Mouse (Mus musculus): Measurements from ENCODE around the gene Luc7l3. TPM values are rescaled to one million over a fixed set of nuclear protein-coding genes. Genes with fewer than 3 reads are reported as not detected.

The Luc7l3 gene
- polyA plus RNA-seq, 1 experiment: 5.2 TPM

- H3K4me3 ChIP-seq (replicated peaks): peak overlapping the region; percentile 15
- H3K27me3 ChIP-seq (ENCODE audit: control insufficient read depth): no peaks in the 10 kb centered on the region
- peaks cover 74% of the 10 kb centered on the region for H3K36me3 ChIP-seq (ENCODE audit: control insufficient read depth)
- H3K9me3 ChIP-seq (ENCODE audit: control insufficient read depth, low read length): no peaks in the 10 kb centered on the region
- TF ChIP-seq TAL1 (IDR thresholded peaks at IDR 0.05; ENCODE audit: low read length) (no peak), GATA1 (IDR thresholded peaks at IDR 0.05; ENCODE audit: low read length) (no peak)
- H3K4me1 ChIP-seq (ENCODE audit: control insufficient read depth): peaks cover 79% of the 10 kb centered on the region
Measured at GRCm38 (mm10) chr11:94317515-94317914, 4.3 kb downstream of the Luc7l3 start.

DNA sequence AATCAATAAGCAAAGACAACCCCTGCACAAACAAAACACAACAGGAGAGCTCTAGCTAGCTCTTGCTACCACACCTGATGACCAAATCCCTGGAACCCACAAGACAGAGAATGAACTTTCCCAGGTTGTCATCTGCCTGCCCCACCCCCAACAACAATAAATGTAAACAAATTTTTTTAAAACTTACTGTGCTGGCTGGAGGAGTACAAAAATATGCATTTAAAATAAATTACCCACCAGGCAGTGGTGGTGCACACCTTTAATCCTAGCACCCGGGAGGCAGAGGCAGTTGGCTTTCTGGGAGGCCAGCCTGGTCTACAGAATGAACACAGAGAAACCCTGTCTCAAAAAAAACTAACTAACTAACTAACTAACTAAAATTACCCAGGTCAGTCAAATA lies 4.8 kb downstream of the Luc7l3 start:
- TF ChIP-seq GATA1 (IDR thresholded peaks at IDR 0.05; ENCODE audit: low read length): no peak
- no peak for TF ChIP-seq TAL1 (IDR thresholded peaks at IDR 0.05; ENCODE audit: low read length)
- H3K36me3 ChIP-seq (ENCODE audit: control insufficient read depth): peaks cover 77% of the 10 kb centered on the region
- H3K27me3 ChIP-seq (ENCODE audit: control insufficient read depth): no peaks in the 10 kb centered on the region
- H3K4me3 ChIP-seq (replicated peaks): no peak overlapping the region
- H3K9me3 ChIP-seq (ENCODE audit: control insufficient read depth, low read length): no peaks in the 10 kb centered on the region
- peaks cover 77% of the 10 kb centered on the region for H3K4me1 ChIP-seq (ENCODE audit: control insufficient read depth)

GRCm38 (mm10) chr11:94316528-94316927 lies 5.3 kb downstream of the Luc7l3 start:
- Histone ChIP-seq H3K27me3 (ENCODE audit: control insufficient read depth) (no peaks in the 10 kb centered on the region), H3K4me3 (replicated peaks) (no peak overlapping the region), H3K4me1 (ENCODE audit: control insufficient read depth) (peaks cover 80% of the 10 kb centered on the region), H3K36me3 (ENCODE audit: control insufficient read depth) (peaks cover 77% of the 10 kb centered on the region), H3K9me3 (ENCODE audit: control insufficient read depth, low read length) (no peaks in the 10 kb centered on the region)
- no peak for TF ChIP-seq TAL1 (IDR thresholded peaks at IDR 0.05; ENCODE audit: low read length)
- TF ChIP-seq GATA1 (IDR thresholded peaks at IDR 0.05; ENCODE audit: low read length): no peak

DNA sequence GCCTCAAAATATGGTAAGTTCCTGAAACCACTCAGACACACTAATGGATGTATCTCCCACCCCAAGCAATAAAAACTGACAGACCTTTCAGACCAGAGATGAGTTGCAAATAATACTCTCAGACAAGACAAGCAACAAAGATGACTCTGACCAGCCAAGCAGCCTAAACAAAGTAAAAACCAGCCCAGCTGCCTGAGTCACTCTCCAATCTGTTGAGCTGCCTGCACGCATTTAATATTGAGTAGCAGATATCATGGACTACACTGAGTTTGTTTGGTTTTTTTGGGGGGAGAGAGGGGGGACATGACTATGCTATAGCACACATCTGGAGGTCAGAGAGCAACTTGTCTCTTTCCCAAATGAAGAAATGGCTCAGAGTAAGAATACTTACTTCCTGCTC lies 6.5 kb downstream of the Luc7l3 start:
- Histone ChIP-seq H3K4me3 (replicated peaks) (no peak overlapping the region), H3K4me1 (ENCODE audit: control insufficient read depth) (peaks cover 87% of the 10 kb centered on the region), H3K9me3 (ENCODE audit: control insufficient read depth, low read length) (no peaks in the 10 kb centered on the region), H3K27me3 (ENCODE audit: control insufficient read depth) (no peaks in the 10 kb centered on the region), H3K36me3 (ENCODE audit: control insufficient read depth) (peaks cover 88% of the 10 kb centered on the region)
- no peak for TF ChIP-seq GATA1 (IDR thresholded peaks at IDR 0.05; ENCODE audit: low read length)
- TF ChIP-seq TAL1 (IDR thresholded peaks at IDR 0.05; ENCODE audit: low read length): no peak

DNA sequence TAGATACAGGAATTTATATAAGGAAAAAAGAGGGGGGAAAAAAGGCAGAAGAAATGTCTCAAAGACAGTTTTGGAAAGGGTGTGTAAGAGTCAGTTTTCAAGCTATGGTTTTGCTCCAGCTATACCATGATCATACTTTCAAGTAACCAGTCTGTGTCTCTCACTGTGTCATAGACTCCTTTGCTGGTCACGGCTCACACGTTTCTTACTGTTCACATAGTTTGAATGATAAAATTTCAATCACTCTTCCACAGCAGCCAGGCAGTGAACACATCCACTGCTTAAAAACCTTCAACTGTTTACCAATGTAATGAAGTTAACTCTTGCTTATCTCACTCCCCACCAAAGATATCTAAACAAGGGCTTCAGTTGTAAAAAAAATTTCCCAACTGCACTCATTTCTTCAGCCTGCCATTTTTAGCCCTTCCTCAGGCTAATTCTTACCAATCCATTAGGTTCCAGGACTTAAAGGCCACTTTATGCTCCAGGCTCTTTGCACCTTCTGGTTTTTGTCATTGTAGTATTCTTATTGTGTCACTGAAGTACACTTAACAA lies 7.6 kb downstream of the Luc7l3 start:
- no peaks in the 10 kb centered on the region for H3K27me3 ChIP-seq (ENCODE audit: control insufficient read depth)
- no peak overlapping the region for H3K4me3 ChIP-seq (replicated peaks)
- no peak for TF ChIP-seq TAL1 (IDR thresholded peaks at IDR 0.05; ENCODE audit: low read length)
- TF ChIP-seq GATA1 (IDR thresholded peaks at IDR 0.05; ENCODE audit: low read length): no peak
- no peaks in the 10 kb centered on the region for H3K9me3 ChIP-seq (ENCODE audit: control insufficient read depth, low read length)
- H3K4me1 ChIP-seq (ENCODE audit: control insufficient read depth): peaks cover 77% of the 10 kb centered on the region
- H3K36me3 ChIP-seq (ENCODE audit: control insufficient read depth): peaks cover 88% of the 10 kb centered on the region

GRCm38 (mm10) chr11:94312733-94313132 lies 9.1 kb downstream of the Luc7l3 start:
- H3K4me1 ChIP-seq (ENCODE audit: control insufficient read depth): peaks cover 62% of the 10 kb centered on the region
- H3K4me3 ChIP-seq (replicated peaks): no peak overlapping the region
- no peaks in the 10 kb centered on the region for H3K9me3 ChIP-seq (ENCODE audit: control insufficient read depth, low read length)
- TF ChIP-seq TAL1 (IDR thresholded peaks at IDR 0.05; ENCODE audit: low read length) (no peak), GATA1 (IDR thresholded peaks at IDR 0.05; ENCODE audit: low read length) (no peak)
- no peaks in the 10 kb centered on the region for H3K27me3 ChIP-seq (ENCODE audit: control insufficient read depth)
- peaks cover 88% of the 10 kb centered on the region for H3K36me3 ChIP-seq (ENCODE audit: control insufficient read depth)

GRCm38 (mm10) chr11:94294996-94295845 lies 26.6 kb downstream of the Luc7l3 start:
- Histone ChIP-seq H3K4me3 (replicated peaks) (no peak overlapping the region), H3K36me3 (ENCODE audit: control insufficient read depth) (peaks cover 100% of the 10 kb centered on the region), H3K27me3 (ENCODE audit: control insufficient read depth) (no peaks in the 10 kb centered on the region), H3K9me3 (ENCODE audit: control insufficient read depth, low read length) (no peaks in the 10 kb centered on the region), H3K4me1 (ENCODE audit: control insufficient read depth) (peaks cover 30% of the 10 kb centered on the region)
- TF ChIP-seq GATA1 (IDR thresholded peaks at IDR 0.05; ENCODE audit: low read length): no peak
- TF ChIP-seq TAL1 (IDR thresholded peaks at IDR 0.05; ENCODE audit: low read length): no peak

GRCm38 (mm10) chr11:94290062-94290740 lies 31.6 kb downstream of the Luc7l3 start:
- peaks cover 100% of the 10 kb centered on the region for H3K36me3 ChIP-seq (ENCODE audit: control insufficient read depth)
- peaks cover 49% of the 10 kb centered on the region for H3K4me1 ChIP-seq (ENCODE audit: control insufficient read depth)
- TF ChIP-seq TAL1 (IDR thresholded peaks at IDR 0.05; ENCODE audit: low read length): peak; percentile 88
- TF ChIP-seq GATA1 (IDR thresholded peaks at IDR 0.05; ENCODE audit: low read length): no peak
- H3K27me3 ChIP-seq (ENCODE audit: control insufficient read depth): no peaks in the 10 kb centered on the region
- no peaks in the 10 kb centered on the region for H3K9me3 ChIP-seq (ENCODE audit: control insufficient read depth, low read length)
- H3K4me3 ChIP-seq (replicated peaks): peak overlapping the region; percentile 12

DNA sequence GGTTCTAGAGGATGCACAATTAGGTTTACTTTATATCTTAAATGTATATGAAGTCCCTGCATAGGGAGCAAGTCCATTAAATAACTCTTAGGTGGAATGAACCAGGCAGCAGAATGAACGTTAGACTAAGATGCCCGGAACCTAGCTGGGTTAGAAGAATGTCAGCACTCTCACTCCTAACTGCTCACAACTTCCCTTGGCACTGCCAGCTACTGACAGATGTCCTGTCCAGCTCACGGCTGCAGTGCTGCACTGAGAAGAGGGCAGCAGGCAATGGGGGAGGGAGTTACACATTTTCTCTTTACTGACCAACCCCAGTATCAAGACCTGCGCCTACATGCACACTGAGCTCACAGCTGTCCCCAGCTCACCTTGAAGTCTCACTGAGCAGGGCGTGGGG lies 34.7 kb downstream of the Luc7l3 start:
- Histone ChIP-seq H3K27me3 (ENCODE audit: control insufficient read depth) (no peaks in the 10 kb centered on the region), H3K36me3 (ENCODE audit: control insufficient read depth) (peaks cover 100% of the 10 kb centered on the region)

More for the DNA sequence above, 34.7 kb downstream of the Luc7l3 start:
- no peak overlapping the region for H3K4me3 ChIP-seq (replicated peaks)
- TF ChIP-seq TAL1 (IDR thresholded peaks at IDR 0.05; ENCODE audit: low read length): no peak
- no peak for TF ChIP-seq GATA1 (IDR thresholded peaks at IDR 0.05; ENCODE audit: low read length)
- H3K9me3 ChIP-seq (ENCODE audit: control insufficient read depth, low read length): no peaks in the 10 kb centered on the region
- peaks cover 47% of the 10 kb centered on the region for H3K4me1 ChIP-seq (ENCODE audit: control insufficient read depth)

Data from erythroblast, embryonic 14.5 days (primary cell).